Mouse (Mus musculus) CH12.LX (cell line): Measurements from ENCODE around the gene Usp25.

Source experiments
- CTCF ChIP-seq, 2 experiments: IDR thresholded peaks in 1 of 2; conservative IDR thresholded peaks in 1 of 2; 2 replicates each; pipeline ENCODE4 v1.5.1; 2011 to 2012; ENCODE audit warnings: low read depth in 2 of 2, low read length in 2 of 2, improper control_type of control experiment in 1 of 2, inconsistent platforms in 1 of 2, mild to moderate bottlenecking in 1 of 2, moderate library complexity in 1 of 2
- EP300 ChIP-seq: IDR thresholded peaks from 2 replicates; pipeline ENCODE4 v1.6.1; 2011; ENCODE audit warnings: low read length, improper control_type of control experiment
- POLR2A ChIP-seq: IDR thresholded peaks from 2 replicates; pipeline ENCODE4 v1.6.1; 2011; ENCODE audit warnings: low read depth, mild to moderate bottlenecking, improper control_type of control experiment, low read length
- RAD21 ChIP-seq: IDR thresholded peaks from 2 replicates; pipeline ENCODE4 v1.6.1; 2011; ENCODE audit warnings: low read depth, mild to moderate bottlenecking, low read length, improper control_type of control experiment, moderate library complexity
- RCOR1 ChIP-seq: conservative IDR thresholded peaks from 2 replicates; pipeline ENCODE4 v1.6.1; 2012; ENCODE audit warnings: low read depth, mild to moderate bottlenecking, inconsistent platforms, low read length, improper control_type of control experiment
- USF1 ChIP-seq: IDR thresholded peaks from 2 replicates; pipeline ENCODE4 v1.6.1; 2014; ENCODE audit warnings: low read depth, mild to moderate bottlenecking, inconsistent platforms, low read length, improper control_type of control experiment
- ZKSCAN1 ChIP-seq: IDR thresholded peaks from 2 replicates; pipeline ENCODE4 v1.6.1; 2012; ENCODE audit warnings: low read depth, inconsistent platforms, low read length, improper control_type of control experiment, borderline replicate concordance
- ZNF384 ChIP-seq: IDR thresholded peaks from 2 replicates; pipeline ENCODE4 v1.6.1; 2012; ENCODE audit warnings: low read depth, low read length, improper control_type of control experiment, inconsistent platforms

DNA sequence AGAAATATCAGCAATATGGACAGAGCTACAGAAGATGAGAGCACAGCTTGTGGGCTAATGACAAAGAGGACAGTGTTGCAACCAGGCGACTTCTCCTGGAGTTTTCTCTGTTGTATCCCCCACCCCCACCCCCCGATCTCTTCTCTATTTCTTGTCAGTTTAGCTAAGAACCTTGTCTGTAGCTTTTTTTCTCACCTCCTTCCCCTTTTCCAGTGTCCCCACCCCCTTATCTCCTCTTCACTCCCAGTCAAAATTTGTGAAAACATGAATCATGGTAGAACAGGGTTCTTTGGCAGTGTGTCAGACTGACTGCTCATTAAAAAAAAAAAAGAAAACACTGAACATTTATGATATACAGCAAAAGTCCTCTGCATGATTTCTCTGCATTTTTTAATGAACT, 16.9 kb downstream of the Usp25 start:
- TF ChIP-seq POLR2A (no peak), CTCF (conservative IDR thresholded peaks at IDR 0.05 in 1 of 2, IDR thresholded peaks at IDR 0.05 in 1 of 2; ENCODE audit: low read depth in 2 of 2, low read length in 2 of 2) (no peak), RAD21 (no peak), USF1 (no peak), EP300 (no peak), ZKSCAN1 (no peak), RCOR1 (no peak), ZNF384 (no peak)
